Mouse (Mus musculus) adrenal gland, adult 18-20 months (tissue): ENCODE results near the gene Sgms1. TPM values are rescaled to one million over a fixed set of nuclear protein-coding genes. Genes with fewer than 3 reads are reported as not detected.

Source experiments
- DNase-seq, 2 experiments: peaks; one replicate each; pipeline ENCODE4 v3.0.0; 2021 to 2022; ENCODE audit warnings: low spot score in 2 of 2
- total RNA-seq, 2 experiments: library from RNA; stranded (reverse); gene quantifications; 1 replicate in 1 of 2; 2 replicates in 1 of 2; pipeline ENCODE4 v1.2.3; 2021

Sgms1 gene
- total RNA-seq, 2 experiments from 2014 or later, result 65.1 to 85.4 TPM

DNA sequence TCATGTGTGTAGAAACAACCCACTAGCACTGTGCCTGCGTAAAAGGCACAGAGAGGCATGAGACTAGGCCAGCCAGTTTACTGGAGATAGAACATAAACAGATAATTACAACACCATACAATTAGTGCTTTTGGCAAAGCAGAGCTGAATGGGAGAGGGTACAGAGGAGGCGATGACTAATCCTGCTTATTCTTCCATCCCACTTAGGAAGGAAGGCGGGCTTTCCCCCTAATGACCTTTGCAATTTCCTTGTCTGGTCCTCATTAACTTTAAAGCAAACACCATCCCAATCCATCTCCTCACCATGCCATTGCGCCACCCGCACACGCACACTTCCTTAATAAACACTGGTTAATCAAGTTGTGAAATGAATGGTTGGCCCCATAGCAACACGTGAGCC is 91.3 kb downstream of the Sgms1 start:
- no peak for DNase-seq

DNA sequence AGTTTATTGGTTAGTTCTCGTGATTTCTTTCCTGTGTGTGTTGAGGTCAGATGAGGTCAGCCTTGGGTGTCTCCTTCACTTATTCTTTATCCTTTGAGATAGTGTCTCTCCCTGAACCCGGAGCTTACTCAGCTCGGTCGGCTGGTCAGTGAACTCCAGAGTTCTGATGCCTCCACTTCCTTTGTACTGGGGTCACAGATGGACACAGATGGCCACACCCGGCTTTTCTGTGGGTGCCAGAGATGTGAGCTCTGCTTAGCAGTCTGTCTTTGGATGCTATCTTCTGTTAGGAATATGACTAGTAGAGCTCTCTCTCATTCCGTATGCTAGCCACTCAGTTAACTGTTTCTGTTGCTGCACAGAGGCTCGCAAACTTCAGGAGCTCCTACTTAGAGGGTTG is 92.7 kb downstream of the Sgms1 start:
- no peak for DNase-seq

DNA sequence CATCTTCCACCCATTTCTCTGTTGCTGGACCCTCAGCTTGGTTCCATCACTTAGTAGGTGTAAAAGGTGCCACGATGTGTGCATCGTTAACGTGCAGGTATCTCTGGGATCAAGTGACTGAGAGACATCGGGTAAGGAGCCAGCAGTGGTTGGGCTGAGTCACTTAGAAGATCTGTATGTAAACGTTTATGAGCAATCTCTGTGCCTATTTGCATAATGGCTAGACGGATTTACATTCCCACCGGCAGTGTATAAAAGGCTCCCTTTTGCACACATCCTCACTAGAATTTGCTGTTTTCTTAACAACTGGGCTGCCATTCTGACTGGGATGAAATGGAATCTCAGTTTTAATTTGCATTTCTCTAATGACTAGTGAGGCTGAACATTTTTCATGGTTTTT is 93.9 kb downstream of the Sgms1 start:
- no peak for DNase-seq

DNA sequence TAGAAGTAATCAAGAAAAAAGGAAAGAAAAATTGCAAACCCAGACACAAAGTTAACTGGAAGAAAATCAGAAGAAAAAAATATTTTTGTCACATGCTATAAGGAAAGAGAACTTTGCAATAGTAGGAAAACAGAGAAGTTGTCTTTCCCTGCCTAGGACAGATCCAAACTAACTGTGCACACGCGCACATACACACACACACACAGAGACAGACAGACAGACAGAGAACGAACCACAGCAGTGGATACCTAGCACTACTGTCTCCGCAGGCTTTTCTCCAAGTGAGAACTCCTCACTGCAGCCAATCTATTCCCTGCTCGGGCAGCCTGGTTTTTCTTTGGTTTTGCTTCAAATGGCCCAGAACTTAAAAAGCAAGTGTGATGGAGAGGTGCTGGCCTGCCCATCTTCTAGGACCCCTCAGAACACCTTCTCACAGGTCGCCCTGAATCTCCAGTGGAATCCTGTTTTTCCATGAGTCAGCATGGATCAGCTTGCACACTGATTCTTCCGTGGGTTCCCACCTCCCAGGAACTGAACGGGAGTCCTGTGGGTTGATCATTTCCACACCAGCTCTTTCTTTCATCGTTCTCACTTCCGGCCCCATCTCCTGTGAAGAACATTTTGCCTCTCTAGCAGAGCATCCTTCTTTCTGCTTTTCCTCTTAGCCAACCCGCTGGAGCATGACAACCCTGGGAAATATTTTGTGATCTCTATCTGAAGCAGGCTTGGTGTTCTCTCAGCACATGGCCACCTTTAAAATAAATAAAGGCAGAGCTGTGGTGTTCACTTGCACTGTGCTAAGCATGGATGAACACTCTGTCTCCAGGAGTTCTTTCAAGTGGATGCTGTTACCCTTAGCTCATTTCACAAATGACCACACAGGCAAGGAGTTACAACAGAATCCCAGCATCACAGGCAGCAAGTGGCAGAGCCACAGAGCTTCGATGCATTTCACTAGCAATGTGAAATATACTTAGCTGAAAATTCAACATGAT is 96.4 kb downstream of the Sgms1 start:
- DNase-seq, result no peak

DNA sequence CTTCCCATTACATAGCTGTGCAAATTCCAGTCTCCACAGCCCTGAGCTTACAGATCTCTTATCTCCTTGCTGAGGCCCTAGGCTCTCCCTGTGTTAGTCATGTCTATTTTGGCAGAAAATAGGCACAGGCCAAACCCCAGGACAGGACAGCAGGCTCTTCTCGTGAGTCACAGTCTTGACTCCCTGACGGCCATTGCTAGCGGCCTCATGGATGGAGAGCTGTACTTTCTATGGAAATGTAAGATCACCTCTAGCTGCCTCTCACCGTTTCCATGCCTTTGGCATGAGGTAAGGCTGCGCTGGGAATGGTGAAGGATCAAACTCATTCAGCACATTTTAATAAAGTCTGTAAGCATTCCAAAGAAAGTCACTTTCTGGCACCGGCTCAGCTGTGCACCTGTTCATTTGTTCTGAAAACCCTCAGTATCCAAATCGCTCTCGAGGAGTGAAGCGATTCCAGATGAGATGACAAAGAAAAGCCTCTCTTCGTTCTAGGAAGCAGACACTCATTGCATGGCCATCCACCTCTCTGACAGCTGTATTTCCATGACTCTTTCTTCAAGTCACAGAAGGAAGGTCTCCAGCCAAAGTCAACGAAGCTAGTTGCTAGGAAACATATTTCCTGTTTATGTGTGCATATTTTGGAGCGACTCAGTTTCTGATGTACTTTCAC is 97.3 kb downstream of the Sgms1 start:
- DNase-seq, result peak in 1 of 2 experiments; percentile 31

DNA sequence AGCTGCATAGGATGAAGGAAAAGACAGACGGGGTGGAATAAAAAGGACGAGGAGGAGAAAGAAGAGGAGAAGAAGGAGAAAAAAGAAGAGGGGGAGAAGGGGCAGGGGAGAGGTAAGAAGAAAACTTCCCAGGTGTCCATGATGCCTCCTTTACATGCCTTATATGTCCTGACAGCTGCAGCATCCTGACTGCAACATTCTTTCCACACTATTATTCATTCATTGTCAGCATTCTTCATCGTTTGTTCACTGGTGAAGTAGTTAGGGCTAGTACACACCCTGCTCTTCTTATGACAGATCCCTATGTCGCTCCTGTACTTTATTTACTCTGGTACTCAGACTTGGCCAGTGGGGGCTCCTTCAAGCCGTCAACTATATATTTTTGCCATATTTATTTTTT is 98.4 kb downstream of the Sgms1 start:
- no peak for DNase-seq

DNA sequence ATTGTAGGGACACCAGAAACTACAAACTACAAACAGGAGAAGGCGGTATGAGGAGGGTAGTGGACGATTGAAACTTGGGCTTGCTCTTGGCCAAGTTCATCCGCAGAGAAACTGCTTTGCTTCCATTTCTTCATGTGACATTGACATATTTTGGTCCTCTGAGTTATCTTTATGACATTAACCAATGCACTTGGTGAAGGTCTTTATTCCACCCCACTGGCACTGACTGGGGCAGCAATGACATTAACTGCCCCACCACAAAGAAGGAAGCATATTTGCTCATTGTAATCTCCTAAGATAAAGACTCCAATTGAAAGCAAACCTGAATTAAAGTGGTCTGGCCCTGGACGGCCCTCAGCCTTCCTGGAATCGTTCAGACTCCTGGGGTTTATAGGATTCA is 100.6 kb downstream of the Sgms1 start:
- no peak for DNase-seq

DNA sequence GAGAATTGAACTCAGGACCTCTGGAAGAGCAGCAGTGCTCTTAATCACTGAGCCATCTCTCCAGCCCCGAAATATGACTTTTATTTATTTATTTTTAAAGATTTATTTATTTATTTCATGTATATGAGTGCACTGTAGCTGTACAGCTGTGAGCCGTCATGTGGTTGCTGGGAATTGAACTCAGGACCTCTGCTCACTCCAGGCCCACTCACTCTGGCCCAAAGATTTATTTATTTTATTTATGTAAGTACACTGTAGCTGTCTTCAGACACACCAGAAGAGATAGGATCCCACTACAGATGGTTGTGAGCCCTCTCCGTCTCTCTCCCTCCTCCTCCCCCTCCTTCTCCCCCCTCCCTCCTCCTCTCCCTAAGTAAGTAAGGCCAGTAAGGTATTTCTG is 101.7 kb downstream of the Sgms1 start:
- no peak for DNase-seq

DNA sequence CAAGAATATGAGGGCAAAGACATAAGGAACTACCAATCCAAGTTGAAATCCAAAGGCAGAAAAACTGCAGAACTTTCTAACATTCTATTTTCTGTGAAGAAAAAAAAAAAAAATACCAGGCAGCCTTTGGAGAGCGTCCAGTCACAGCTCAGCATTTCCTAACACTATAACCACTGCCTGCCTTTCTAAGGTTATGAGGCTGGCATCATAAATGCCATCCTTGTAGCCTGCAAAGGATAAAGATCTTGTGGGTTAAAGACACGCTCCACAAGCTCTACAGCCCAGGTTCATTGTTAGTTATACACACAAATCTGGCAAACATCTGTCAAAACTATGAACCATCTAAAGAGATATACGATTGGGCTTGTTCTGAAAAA is 104.1 kb downstream of the Sgms1 start:
- no peak for DNase-seq

DNA sequence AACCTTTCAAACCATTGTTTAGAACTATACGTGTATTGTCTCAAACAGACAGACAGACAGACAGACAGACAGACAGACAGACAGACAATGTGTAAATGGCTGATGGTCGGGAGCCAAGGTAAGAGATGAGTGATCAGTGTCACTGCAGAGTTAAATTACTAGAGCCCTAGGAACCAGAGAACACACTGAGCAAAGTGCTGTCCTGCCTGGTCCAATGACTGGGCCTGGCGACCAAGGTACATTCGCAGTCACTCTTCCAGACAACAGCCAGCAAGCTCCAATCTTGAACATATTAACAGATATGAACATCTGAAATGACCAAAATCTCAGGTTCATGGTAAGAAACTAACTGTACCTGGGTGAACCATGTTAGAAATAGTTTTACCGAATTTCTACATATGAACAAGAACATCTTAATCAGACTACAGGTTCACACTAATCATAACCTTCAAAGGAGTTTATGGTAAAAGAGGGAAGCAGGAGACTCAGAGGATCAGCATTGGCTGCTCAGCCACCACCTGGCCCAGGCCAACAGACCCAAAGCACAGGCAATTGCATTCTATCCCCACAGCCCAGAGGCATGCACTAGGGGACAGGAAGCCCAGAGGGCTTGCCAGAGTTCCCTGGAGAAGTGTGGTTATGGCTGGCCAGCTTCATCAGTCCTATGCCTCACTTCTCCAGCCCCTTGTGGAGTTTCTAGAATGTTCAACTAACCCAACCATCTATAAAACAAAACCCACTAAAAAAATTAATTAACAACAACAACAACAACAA is 104.6 kb downstream of the Sgms1 start:
- no peak for DNase-seq

DNA sequence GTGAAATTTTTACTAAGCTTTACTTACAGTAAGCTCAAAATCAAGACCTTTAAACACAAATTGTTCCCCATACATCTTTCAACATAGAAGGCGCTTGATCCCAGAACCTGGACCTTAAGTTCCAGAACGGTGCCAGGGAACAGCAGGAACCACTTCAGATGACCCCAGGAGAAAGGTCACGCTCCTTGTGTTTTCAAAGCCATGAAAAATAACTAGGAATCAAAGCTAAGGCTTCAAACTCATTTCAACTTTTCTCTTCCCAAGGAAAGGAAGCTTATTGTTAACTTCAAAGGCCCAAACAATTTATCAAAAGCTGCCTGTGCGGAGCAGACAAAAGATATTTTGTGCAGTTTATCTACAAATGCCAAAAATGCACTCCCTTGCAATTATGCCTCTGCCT is 107.6 kb downstream of the Sgms1 start:
- no peak for DNase-seq

DNA sequence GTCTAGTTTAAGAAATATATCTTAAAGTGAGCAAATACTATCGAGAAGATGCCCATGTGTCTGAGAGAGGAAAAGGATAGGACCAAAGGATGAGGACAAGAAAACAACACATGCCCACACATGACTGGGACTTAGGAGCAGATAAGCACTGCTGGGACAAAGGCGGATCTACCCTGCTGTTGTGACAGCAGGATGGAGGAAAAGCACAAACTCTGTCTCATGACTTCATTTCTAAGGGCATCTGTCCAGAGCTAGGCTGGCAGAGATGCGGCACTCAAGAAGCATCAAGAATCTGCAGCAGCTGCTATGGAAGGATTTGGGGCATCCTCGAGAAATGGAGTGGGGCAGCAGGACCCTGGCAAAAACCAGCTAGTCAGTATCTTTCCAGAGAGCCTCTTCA is 109.1 kb downstream of the Sgms1 start:
- no peak for DNase-seq

DNA sequence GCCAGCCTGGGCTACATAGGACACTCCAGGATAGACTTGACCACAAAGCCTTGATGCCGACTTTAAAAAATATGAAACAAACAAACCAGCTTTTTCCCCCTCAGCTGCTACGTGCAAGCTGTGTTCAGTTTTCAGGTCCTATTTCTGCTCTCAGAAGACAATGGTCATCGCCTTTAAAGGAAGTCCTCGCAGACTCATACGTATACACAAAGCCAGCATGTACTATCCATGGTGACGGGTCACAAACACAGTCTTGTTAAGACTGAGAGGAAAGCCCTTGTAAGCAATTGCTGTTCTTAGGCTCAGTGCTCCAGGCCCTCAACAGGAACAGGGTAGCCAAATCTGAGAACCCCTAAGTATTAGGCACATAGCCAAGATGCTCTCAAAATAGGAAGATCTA is 110.1 kb downstream of the Sgms1 start:
- no peak for DNase-seq

DNA sequence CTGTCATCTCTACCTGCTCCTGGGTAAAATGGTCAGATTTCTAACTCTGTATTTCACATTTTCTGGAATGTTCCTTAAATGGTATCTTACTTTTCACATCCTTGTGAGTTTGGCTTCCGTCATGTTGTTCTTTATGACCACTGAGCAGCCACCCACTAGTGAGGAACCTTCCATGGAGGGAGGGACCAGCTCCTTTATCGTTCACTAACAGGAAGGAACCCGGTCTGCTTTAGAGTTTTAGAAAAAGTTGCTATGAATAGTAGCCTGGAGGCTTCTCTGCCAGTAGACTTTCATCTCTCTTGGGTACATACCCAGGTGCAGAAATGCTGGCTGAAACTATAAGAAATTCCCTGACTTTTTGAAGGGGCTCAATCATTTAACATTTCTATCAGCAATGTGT is 111.6 kb downstream of the Sgms1 start:
- DNase-seq, result no peak

DNA sequence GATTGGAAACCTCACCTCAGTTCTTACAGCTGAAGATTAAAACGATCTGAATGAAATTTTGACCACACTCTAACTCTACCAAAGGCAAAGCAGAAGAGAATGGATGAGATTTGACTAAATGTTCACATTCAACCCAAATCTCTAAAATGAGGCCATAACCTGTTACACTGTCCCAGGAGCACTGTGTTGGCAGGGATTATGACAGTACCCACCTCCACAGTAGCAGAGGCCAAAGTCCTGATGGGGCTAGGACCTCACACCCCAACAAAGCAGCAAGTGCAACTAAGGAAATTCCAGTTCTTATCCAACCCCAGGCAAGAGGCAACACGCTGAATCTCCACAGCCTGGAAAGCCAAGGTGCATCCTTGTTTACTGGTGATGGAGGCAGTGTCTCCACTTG is 112.2 kb downstream of the Sgms1 start:
- no peak for DNase-seq

DNA sequence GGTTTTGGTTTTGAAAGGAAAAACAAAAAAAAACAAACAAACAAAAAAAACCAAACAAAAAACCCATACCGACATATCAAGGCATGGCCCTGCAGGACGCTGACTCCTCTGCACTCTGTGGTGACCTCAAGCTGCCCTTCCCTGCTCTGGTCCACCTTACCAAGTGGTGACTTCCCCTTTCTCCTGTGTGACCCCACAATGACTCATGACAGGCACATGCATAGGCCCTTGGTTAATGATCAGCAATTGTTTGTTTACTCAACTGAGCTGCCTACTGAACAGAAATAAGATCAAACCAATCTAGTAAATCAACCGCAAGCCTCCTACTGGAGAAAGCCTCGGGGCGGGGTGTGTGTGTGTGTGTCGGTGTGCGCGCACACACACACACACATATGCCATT is 112.7 kb downstream of the Sgms1 start:
- DNase-seq, result no peak

DNA sequence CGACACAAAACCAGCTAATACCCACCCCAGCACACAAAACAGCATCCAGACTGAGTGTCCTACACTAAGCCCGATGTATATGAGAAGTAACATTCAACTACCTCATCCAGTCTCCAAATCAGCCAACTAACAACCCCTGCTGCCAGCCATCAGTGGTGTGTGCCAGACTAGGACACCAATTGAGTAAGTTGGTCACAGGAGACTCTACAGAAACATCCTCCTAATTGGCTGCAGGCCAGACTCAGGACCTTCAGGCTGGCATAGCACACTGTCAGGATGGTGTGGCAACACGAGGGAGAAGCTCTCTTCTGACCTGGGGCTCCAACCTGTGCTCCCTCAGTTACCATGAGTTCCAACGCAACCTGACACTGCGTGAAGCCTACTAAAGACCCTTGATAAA is 113.3 kb downstream of the Sgms1 start:
- DNase-seq, result peak in 1 of 2 experiments; percentile 31

DNA sequence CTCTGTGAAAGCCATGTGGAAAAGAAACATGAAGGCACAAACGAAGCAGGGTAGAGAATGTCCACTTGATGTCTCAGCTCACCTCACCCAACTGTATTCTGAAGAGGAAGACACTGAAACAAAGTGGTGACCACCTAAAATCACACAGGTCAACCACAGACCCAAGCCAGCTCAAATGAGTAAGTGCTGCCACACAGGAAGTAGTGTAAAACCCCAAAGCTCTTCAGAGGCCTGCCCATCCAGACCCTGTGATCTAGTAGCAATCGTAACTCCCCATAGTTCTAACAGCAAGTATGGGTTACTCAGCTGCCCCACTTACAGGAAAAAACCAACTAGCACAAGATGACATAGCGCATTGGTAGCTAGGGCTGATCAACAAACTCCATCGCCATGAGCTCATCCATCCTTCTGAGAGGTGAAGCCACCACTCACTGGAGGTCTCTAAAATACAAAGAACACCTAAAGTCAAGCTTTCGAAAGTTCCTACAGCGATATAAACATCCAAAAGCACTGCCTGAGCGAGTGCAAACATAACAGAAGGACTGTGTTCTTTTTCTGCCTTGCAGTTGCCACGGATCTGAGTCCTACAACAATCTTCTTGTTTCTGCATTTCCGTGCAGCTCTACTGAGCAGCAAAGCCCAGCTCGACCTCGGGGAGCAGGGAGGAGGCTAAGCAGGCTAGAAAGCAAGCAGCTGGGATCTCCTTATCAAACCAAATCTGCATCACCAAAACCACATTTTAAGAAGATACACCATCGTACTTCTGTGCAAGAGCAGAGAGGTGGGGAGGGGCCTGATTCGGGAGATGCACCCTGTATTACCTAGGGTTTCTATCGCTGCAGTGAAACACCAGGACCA is 114.2 kb downstream of the Sgms1 start:
- DNase-seq, result no peak

DNA sequence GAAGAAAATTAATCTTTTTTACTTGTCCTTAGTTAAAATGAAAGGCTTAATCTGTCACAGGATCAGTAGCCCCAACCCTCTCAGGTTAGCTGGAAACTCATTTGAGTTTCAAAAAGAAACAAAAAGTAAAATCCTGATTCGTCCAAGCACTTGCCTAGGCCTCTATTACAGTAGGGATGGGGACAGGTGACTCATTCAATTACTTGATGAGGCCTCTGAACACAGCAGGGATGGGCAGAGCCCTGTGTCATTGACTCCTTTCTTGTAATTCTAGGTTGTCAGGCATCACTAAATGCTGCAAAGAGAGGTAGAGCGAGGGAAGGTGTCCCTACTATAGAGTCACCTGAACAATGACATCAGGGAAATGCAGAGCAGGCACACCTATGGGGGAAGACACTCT is 115.4 kb downstream of the Sgms1 start:
- DNase-seq, result no peak

DNA sequence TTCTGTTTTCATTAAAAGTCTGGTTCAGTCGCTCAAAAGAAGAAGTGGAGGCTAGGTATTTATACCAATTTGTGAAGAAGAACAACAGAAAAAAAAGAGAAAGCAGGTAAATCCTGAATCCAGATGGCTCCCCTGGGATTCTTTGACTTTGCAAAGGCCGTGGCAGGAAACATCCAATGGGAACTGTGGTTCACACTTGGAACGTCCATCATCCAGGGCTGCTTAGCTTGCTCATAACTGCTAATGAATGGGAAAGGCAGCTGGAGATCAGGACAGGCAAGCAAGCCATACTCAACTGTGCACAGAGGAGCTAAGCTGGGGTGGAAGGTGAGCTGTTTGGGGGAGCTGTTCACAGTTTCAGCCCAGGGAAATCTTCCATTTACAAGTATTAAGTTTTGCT is 115.8 kb downstream of the Sgms1 start:
- no peak for DNase-seq
